Mouse (Mus musculus) erythroblast, embryonic 14.5 days (primary cell): Measurements from ENCODE around the gene Nfia.

Source experiments
- GATA1 ChIP-seq: IDR thresholded peaks from 2 replicates; pipeline ENCODE4 v1.6.1; 2012; ENCODE audit warnings: low read length, inconsistent platforms, mixed read lengths
- TAL1 ChIP-seq: IDR thresholded peaks from 3 replicates; pipeline ENCODE4 v1.6.1; 2012; ENCODE audit warnings: low read length, inconsistent platforms, mixed read lengths

DNA sequence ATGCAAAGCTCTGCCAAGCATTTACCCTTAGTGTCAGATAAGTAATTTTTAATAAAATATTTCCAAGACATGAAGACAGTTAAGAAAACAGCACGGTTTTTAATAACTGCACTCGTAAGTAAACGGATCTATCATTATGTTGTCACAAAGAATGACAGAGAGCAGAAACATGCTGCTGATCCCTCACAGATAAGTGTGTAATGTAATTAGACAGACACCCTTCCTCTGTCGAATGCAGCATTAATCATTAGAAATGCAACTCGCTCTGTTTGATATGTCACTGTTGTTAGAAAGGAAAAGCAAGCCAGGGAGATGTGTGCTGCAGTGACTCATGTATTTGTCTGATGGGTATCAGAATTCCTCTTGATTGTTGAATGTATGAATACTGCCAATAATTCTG is 259.8 kb downstream of the Nfia start:
- TF ChIP-seq TAL1 (no peak), GATA1 (no peak)
